Mouse (Mus musculus): ENCODE measurements around the gene Gm8246. TPM values are rescaled to one million over a fixed set of nuclear protein-coding genes. Genes with fewer than 3 reads are reported as not detected.
"Not testable (repeated sequence)": the region's sequence is repeated elsewhere in the genome, so short reads cannot be mapped to it uniquely, and the experiment has no call there.

Gene Gm8246
- not detected in 2 replicates for polyA plus RNA-seq (2014; fragmentation: Nextera tagmentation; extraction: Ambion mirVana)

DNA sequence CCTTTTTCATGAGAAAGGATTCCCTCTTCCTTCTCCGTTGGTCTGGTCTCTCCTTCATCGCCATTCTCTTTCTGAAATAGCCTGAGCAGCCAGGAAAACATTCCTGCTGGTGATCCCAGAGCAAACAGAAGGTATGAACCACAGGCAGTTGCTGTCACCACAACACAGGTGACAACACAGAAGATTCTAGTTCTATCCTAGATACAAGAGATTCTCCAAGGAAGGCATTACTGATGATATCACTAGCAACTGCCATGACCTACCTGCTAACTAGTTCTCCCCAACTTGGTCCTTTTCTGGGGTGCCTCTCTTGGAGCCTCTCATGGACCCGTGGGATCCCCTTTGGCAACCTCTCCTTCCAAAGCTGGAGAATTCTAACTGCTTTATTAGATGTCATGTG lies at the start of gene Gm8246:
Gene Gm8246 (minus strand): TSS at position 101 of the 400 bp plus-strand sequence.
- H3K4me2 ChIP-seq; H3K36me3 ChIP-seq (ENCODE audit: control insufficient read depth, insufficient read depth, low read length); ATAC-seq (ENCODE audit: low FRiP score); H3K4me3 ChIP-seq (ENCODE audit: low read depth, low read length); H3K27me3 ChIP-seq (ENCODE audit: control insufficient read depth, insufficient read depth, low read length); H3K9me3 ChIP-seq (ENCODE audit: control insufficient read depth, low read length); H3K4me1 ChIP-seq (ENCODE audit: control insufficient read depth, insufficient read depth, low read length); H3K27ac ChIP-seq (ENCODE audit: low read depth, low read length); H3K9ac ChIP-seq (ENCODE audit: low read length); DNase-seq (ENCODE audit: low spot score, missing footprints): not testable (repeated sequence)
- WGBS, result no CpG with 5 or more reads among the region's 3 CpGs

DNA sequence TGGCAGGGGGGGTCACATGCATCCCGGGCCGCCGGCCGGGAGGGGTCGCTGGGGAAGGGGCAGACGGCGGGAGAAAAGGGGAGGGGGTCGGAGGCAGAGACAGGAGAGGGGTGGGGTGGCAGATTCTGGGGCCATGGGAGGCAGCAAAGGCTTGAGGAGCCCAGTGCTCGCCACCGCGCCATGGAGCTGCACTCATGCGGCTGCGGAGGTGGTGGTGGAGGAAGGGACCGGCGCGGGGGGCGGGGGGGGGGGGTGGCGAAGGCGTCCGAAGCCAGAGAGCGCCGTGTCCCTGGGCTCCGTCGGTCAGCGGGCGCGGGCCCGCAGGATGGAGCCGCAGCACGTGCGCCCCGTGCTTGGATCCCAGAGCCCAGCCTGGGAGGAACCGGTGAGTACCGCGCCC lies 23.7 kb upstream of the Gm8246 start, which contains the start of gene Gm3488:
Gene Gm3488 (plus strand): TSS at position 301 of the 400 bp plus-strand sequence.
- no CpG with 5 or more reads among the region's 35 CpGs for WGBS
- not testable (repeated sequence) for H3K4me1 ChIP-seq (ENCODE audit: control insufficient read depth, insufficient read depth, low read length); DNase-seq (ENCODE audit: low spot score, missing footprints); H3K36me3 ChIP-seq (ENCODE audit: control insufficient read depth, insufficient read depth, low read length); H3K27ac ChIP-seq (ENCODE audit: low read depth, low read length); H3K4me2 ChIP-seq; ATAC-seq (ENCODE audit: low FRiP score); H3K4me3 ChIP-seq (ENCODE audit: low read depth, low read length); H3K9me3 ChIP-seq (ENCODE audit: control insufficient read depth, low read length); H3K27me3 ChIP-seq (ENCODE audit: control insufficient read depth, insufficient read depth, low read length); H3K9ac ChIP-seq (ENCODE audit: low read length)

DNA sequence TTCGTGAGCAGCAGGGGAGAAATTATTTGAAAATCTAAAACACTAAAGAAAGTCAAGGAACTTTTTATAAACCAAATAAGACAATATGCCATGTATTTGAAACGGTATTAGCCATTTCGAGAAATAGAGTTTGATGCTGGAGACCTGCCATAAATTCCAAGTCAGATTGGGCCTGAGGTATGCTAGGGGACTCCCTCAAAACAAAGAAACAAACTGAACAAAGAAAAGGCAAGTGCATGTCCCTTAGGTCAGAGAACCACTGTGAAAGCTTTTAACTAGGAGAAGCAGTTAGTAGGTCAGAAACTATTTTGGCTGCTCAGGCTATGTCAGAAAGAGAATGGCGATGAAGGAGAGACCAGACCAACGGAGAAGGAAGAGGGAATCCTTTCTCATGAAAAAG lies 6.3 kb upstream of the Gm8246 start, which contains the start of gene Gm3187:
Gene Gm3187 (plus strand): TSS at position 301 of the 400 bp plus-strand sequence.
- ATAC-seq (ENCODE audit: low FRiP score); H3K9ac ChIP-seq (ENCODE audit: low read length); H3K4me3 ChIP-seq (ENCODE audit: low read depth, low read length): not testable (repeated sequence)

DNA sequence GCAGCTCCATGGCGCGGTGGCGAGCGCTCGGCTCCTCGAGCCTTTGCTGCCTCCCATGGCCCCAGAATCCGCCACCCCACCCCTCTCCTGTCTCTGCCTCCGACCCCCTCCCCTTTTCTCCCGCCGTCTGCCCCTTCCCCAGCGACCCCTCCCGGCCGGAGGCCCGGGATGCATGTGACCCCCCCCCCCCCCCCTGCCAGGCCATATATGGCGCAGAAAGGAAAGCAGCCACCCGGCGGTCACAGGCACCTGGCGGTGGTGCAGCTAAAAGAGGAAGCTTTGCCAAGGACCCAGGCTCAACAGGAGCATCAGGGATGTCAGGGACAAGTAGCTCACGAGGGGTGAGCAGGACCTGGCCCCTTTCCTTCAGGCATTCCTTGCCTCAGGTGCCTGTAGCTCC lies 17.2 kb downstream of the Gm8246 start:
- not testable (repeated sequence) for ATAC-seq (ENCODE audit: low FRiP score)

More for the DNA sequence above, 6.3 kb upstream of the Gm8246 start, which contains the start of gene Gm3187:
- H3K27ac ChIP-seq (ENCODE audit: low read depth, low read length); H3K9me3 ChIP-seq (ENCODE audit: control insufficient read depth, low read length); H3K4me1 ChIP-seq (ENCODE audit: control insufficient read depth, insufficient read depth, low read length); H3K27me3 ChIP-seq (ENCODE audit: control insufficient read depth, insufficient read depth, low read length); H3K4me2 ChIP-seq; H3K36me3 ChIP-seq (ENCODE audit: control insufficient read depth, insufficient read depth, low read length); DNase-seq (ENCODE audit: low spot score, missing footprints): not testable (repeated sequence)
- WGBS, result 91% methylated on average over 4 of the region's 5 CpGs

DNA sequence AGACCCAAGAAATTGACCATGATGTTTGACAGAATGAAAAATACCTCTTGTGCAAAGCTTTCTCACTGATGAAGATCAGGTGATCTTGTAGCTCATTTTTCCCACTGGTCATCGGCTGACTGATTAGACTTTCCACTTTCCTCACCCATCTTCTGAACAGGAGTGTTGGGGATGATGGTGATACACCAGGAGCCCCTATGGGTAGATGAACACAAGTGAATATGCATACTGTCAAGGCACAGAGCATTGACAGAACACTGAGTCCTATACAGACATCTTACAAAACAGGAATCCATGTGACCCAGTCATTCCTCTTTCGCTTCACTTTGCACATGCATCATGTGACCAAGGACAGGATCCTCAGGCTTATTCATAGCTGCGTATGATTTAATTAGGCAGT lies 22.3 kb downstream of the Gm8246 start, which contains the start of gene Gm3194:
Gene Gm3194 (minus strand): TSS at position 101 of the 400 bp plus-strand sequence.
- H3K4me1 ChIP-seq (ENCODE audit: control insufficient read depth, insufficient read depth, low read length); H3K9me3 ChIP-seq (ENCODE audit: control insufficient read depth, low read length); H3K27ac ChIP-seq (ENCODE audit: low read depth, low read length); H3K9ac ChIP-seq (ENCODE audit: low read length); H3K27me3 ChIP-seq (ENCODE audit: control insufficient read depth, insufficient read depth, low read length); ATAC-seq (ENCODE audit: low FRiP score); H3K4me2 ChIP-seq; H3K4me3 ChIP-seq (ENCODE audit: low read depth, low read length); DNase-seq (ENCODE audit: low spot score, missing footprints); H3K36me3 ChIP-seq (ENCODE audit: control insufficient read depth, insufficient read depth, low read length): not testable (repeated sequence)
- WGBS, result no CpG with 5 or more reads among the region's 3 CpGs

More for the DNA sequence above, 17.2 kb downstream of the Gm8246 start:
- not testable (repeated sequence) for H3K4me3 ChIP-seq (ENCODE audit: low read depth, low read length); H3K4me1 ChIP-seq (ENCODE audit: control insufficient read depth, insufficient read depth, low read length); DNase-seq (ENCODE audit: low spot score, missing footprints); H3K9ac ChIP-seq (ENCODE audit: low read length); H3K4me2 ChIP-seq; H3K27me3 ChIP-seq (ENCODE audit: control insufficient read depth, insufficient read depth, low read length); H3K36me3 ChIP-seq (ENCODE audit: control insufficient read depth, insufficient read depth, low read length); H3K9me3 ChIP-seq (ENCODE audit: control insufficient read depth, low read length); H3K27ac ChIP-seq (ENCODE audit: low read depth, low read length)
- no CpG with 5 or more reads among the region's 19 CpGs for WGBS

Other genes starting within 250 kb of the Gm8246 start
- not detected in 2 replicates for gene Gm3526, start 217.2 kb downstream of the Gm8246 start, polyA plus RNA-seq (2014; fragmentation: Nextera tagmentation; extraction: Ambion mirVana)
- not detected in 2 replicates for gene Gm3542, start 142.9 kb downstream of the Gm8246 start, polyA plus RNA-seq (2014; fragmentation: Nextera tagmentation; extraction: Ambion mirVana)
- gene Gm3500, start 88.8 kb downstream of the Gm8246 start, polyA plus RNA-seq (2014; fragmentation: Nextera tagmentation; extraction: Ambion mirVana), result not detected in 2 replicates
- 1.0 TPM in 1 of 2 replicates, not detected in the other for gene Gm3194, start 22.4 kb downstream of the Gm8246 start, polyA plus RNA-seq (2014; fragmentation: Nextera tagmentation; extraction: Ambion mirVana)
- gene Gm3187, start 6.4 kb upstream of the Gm8246 start, polyA plus RNA-seq (2014; fragmentation: Nextera tagmentation; extraction: Ambion mirVana), result not detected in 2 replicates
- gene Gm3488, start 23.8 kb upstream of the Gm8246 start, polyA plus RNA-seq (2014; fragmentation: Nextera tagmentation; extraction: Ambion mirVana), result 2.0 and 2.7 TPM in 2 replicates
- gene Gm3532, start 60.7 kb upstream of the Gm8246 start, polyA plus RNA-seq (2014; fragmentation: Nextera tagmentation; extraction: Ambion mirVana), result not detected in 2 replicates
- gene Gm8265, start 155.2 kb upstream of the Gm8246 start, polyA plus RNA-seq (2014; fragmentation: Nextera tagmentation; extraction: Ambion mirVana), result not detected in 2 replicates
- not detected in 2 replicates for gene Gm9603, start 209.6 kb upstream of the Gm8246 start, polyA plus RNA-seq (2014; fragmentation: Nextera tagmentation; extraction: Ambion mirVana)